Mouse (Mus musculus) CD4-positive helper T cell, adult 2 months (primary cell): ENCODE measurements around the gene Aurkaip1.
A peak's percentile ranks its signal among the peaks of the same experiment; 100 is the strongest.

Experiments used
- DNase-seq: peaks from one replicate; pipeline ENCODE4 v3.0.0-alpha.2; 2012; ENCODE audit warnings: low read depth, missing footprints, low spot score

Aurkaip1 gene

GRCm38 (mm10) chr4:155829866-155830265 is 1.2 kb upstream of the Aurkaip1 start:
- no peak for DNase-seq

GRCm38 (mm10) chr4:155830596-155830995 is 476 bp upstream of the Aurkaip1 start:
- DNase-seq = peak; percentile 23

GRCm38 (mm10) chr4:155831831-155832230 is 759 bp downstream of the Aurkaip1 start:
- DNase-seq = no peak

GRCm38 (mm10) chr4:155832321-155832720 is 1.2 kb downstream of the Aurkaip1 start:
- DNase-seq = no peak

GRCm38 (mm10) chr4:155833234-155833633 is 2.2 kb downstream of the Aurkaip1 start:
- no peak for DNase-seq

- peak; percentile 78 for DNase-seq
Measured at GRCm38 (mm10) chr4:155833836-155834235, 2.8 kb downstream of the Aurkaip1 start.

- no peak for DNase-seq
Measured at GRCm38 (mm10) chr4:155837404-155838010, 6.4 kb downstream of the Aurkaip1 start.

- no peak for DNase-seq
Measured at GRCm38 (mm10) chr4:155838187-155839153, 7.4 kb downstream of the Aurkaip1 start.

GRCm38 (mm10) chr4:155839483-155839910 is 8.4 kb downstream of the Aurkaip1 start, which contains the start of gene Mxra8:
TSS of gene Mxra8 (plus strand) at chr4:155839680.
- DNase-seq = no peak

- peak; percentile 28 for DNase-seq
Measured at GRCm38 (mm10) chr4:155840076-155841002, 9.3 kb downstream of the Aurkaip1 start.

- DNase-seq = peak; percentile 88
Measured at GRCm38 (mm10) chr4:155841003-155841454, 10.0 kb downstream of the Aurkaip1 start.

GRCm38 (mm10) chr4:155841651-155842270 is 10.7 kb downstream of the Aurkaip1 start:
- DNase-seq = peak; percentile 20

GRCm38 (mm10) chr4:155843231-155843630 is 12.2 kb downstream of the Aurkaip1 start:
- DNase-seq = no peak

- peak; percentile 93 for DNase-seq
Measured at GRCm38 (mm10) chr4:155846871-155847578, 16.0 kb downstream of the Aurkaip1 start, which contains the start of gene Dvl1. TSS of gene Dvl1 (plus strand) at chr4:155847402.

- peak; percentile 54 for DNase-seq
Measured at GRCm38 (mm10) chr4:155847591-155848352, 16.7 kb downstream of the Aurkaip1 start.

GRCm38 (mm10) chr4:155848434-155849095 is 17.5 kb downstream of the Aurkaip1 start:
- no peak for DNase-seq

GRCm38 (mm10) chr4:155849391-155849790 is 18.3 kb downstream of the Aurkaip1 start:
- DNase-seq = no peak

GRCm38 (mm10) chr4:155849792-155850451 is 18.9 kb downstream of the Aurkaip1 start:
- DNase-seq = no peak
